In the genomic region with DNA sequence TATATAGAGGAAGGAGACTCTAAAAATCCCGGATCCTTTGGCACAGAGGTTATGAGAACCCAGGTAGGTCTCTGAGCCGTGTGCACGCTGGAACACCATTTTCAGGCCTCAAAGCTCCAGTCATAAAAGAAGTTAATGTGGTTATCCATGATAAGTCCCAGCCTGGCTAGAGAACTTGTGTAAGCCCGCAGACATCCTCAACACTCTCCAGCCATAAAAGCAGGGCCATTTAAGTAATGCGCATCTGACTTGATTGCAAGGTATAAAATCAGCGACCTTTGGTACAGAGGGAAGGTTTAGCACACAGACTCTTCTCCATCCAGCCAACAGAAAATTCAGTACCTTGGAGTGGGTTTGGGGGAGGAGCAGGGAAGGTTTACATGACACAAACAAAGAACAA, we compare ENCODE assay signal across 26 mouse cellular contexts.
DNase-seq lines count a peak whose midpoint lies in the region; ATAC-seq and TF ChIP-seq lines count a peak whose summit lies in the region.
"Had no signal": no experiment of that assay in that cellular context is flagged by ENCODE, and none has a peak within 500 bp of the region (broad histone marks: within the 10 kb centered on the region; RNA-seq: fewer than 3 reads in every experiment).

No protein-coding gene starts in this region.

- no peaks in the 10 kb centered on the region; the same call in 1 of the 2 replicates for H3K4me1 ChIP-seq in testis, adult 2 months (ENCODE audit: control insufficient read depth, insufficient read depth, low read length)
- no peaks in the 10 kb centered on the region; the same call in 1 of the 2 replicates for H3K4me1 ChIP-seq in intestine, postnatal 0 days (replicated peaks; ENCODE audit: control insufficient read depth, insufficient read depth, low read length)
- H3K4me1 ChIP-seq in midbrain, embryonic 14.5 days (ENCODE audit: control insufficient read depth, insufficient read depth, low read length), result no peaks in the 10 kb centered on the region
- H3K4me1 ChIP-seq: embryonic facial prominence, embryonic 15.5 days had no signal

- WGBS in intestine, postnatal 0 days, result 45% methylated on average over 6 of the region's 6 CpGs
- 93% methylated on average over 6 of the region's 6 CpGs for WGBS in midbrain, embryonic 14.5 days

- H3K4me3 ChIP-seq in testis, adult 2 months (ENCODE audit: control insufficient read depth, low read depth, low read length), result peak overlapping the region; percentile 65
- H3K4me3 ChIP-seq in intestine, postnatal 0 days (ENCODE audit: low read depth, low read length), result no peak overlapping the region
- H3K4me3 ChIP-seq in midbrain, embryonic 14.5 days (replicated peaks; ENCODE audit: low read depth, low read length), result no peak overlapping the region
- H3K4me3 ChIP-seq: embryonic facial prominence, embryonic 13.5 days; embryonic facial prominence, embryonic 15.5 days; erythroblast, embryonic 14.5 days; forebrain, embryonic 10.5 days; forebrain, embryonic 12.5 days had no signal

- H3K4me2 ChIP-seq in intestine, postnatal 0 days (replicated peaks; ENCODE audit: low read depth), result no peak overlapping the region
- H3K4me2 ChIP-seq in midbrain, embryonic 14.5 days (ENCODE audit: low read length), result no peak overlapping the region
- H3K4me2 ChIP-seq: embryonic facial prominence, embryonic 13.5 days; embryonic facial prominence, embryonic 15.5 days; forebrain, embryonic 12.5 days had no signal

- no peak for TF ChIP-seq POLR2A in testis, adult 2 months (IDR thresholded peaks at IDR 0.05; ENCODE audit: control insufficient read depth, low read depth, low read length)

- TF ChIP-seq CTCF in testis, adult 2 months (IDR thresholded peaks at IDR 0.05; ENCODE audit: control insufficient read depth, insufficient read depth, insufficient replicate concordance, low read depth, low read length), result no peak
- TF ChIP-seq CTCF in intestine, postnatal 0 days (IDR thresholded peaks at IDR 0.05; ENCODE audit: low read depth), result no peak

- ATAC-seq in intestine, postnatal 0 days, result peak; percentile 52
- ATAC-seq in midbrain, embryonic 14.5 days (ENCODE audit: low FRiP score, low TSS enrichment), result no peak
- ATAC-seq: activated CD4-positive, CD25-positive, alpha-beta regulatory T cell, adult 4 months; CD4-positive, CD25-positive, alpha-beta regulatory T cell, adult 4 months; forebrain, embryonic 14.5 days; forebrain, embryonic 16.5 days; Patski had no signal

- H3K27ac ChIP-seq in testis, adult 2 months (ENCODE audit: control insufficient read depth, insufficient read depth, low read depth, low read length), result no peak overlapping the region
- H3K27ac ChIP-seq in intestine, postnatal 0 days (ENCODE audit: low read depth, low read length), result no peak overlapping the region
- no peak overlapping the region for H3K27ac ChIP-seq in midbrain, embryonic 14.5 days (replicated peaks; ENCODE audit: low read depth, low read length)
- H3K27ac ChIP-seq: embryonic facial prominence, embryonic 13.5 days; embryonic facial prominence, embryonic 15.5 days; forebrain, embryonic 10.5 days; forebrain, embryonic 12.5 days had no signal

- H3K27me3 ChIP-seq in testis, adult 2 months (ENCODE audit: control insufficient read depth, insufficient read depth, low read length), result no peaks in the 10 kb centered on the region
- H3K27me3 ChIP-seq in intestine, postnatal 0 days (replicated peaks; ENCODE audit: control insufficient read depth, insufficient read depth, low read length), result no peaks in the 10 kb centered on the region
- peaks cover 8% of the 10 kb centered on the region for H3K27me3 ChIP-seq in midbrain, embryonic 14.5 days (ENCODE audit: control insufficient read depth, insufficient read depth, low read length)
- H3K27me3 ChIP-seq: embryonic facial prominence, embryonic 13.5 days; embryonic facial prominence, embryonic 15.5 days; Patski had no signal

- no peak for DNase-seq in testis, postnatal 10 days (ENCODE audit: low spot score)
- no peak for DNase-seq in midbrain, embryonic 14.5 days
- DNase-seq in layer of hippocampus, adult 18-20 months (ENCODE audit: low spot score in 2 of 2), result no peak
- DNase-seq: adrenal gland, adult 8-10 months; adrenal gland, postnatal 14 days; B cell, adult 2 months; cerebellum, adult 11 months; cerebellum, adult 18-20 months; cerebellum, adult 8-10 months; cerebellum, adult 9-11 months; cerebellum, postnatal 14 days; cerebellum, postnatal 36 days; embryo, embryonic 11 days had no signal

- H3K9ac ChIP-seq in intestine, postnatal 0 days (ENCODE audit: low read depth, low read length), result no peak overlapping the region
- no peak overlapping the region for H3K9ac ChIP-seq in midbrain, embryonic 14.5 days (replicated peaks; ENCODE audit: low read length)
- H3K9ac ChIP-seq: embryonic facial prominence, embryonic 13.5 days; embryonic facial prominence, embryonic 15.5 days; forebrain, embryonic 12.5 days had no signal

- H3K9me3 ChIP-seq in intestine, postnatal 0 days (ENCODE audit: control insufficient read depth), result no peaks in the 10 kb centered on the region
- H3K9me3 ChIP-seq in midbrain, embryonic 14.5 days (ENCODE audit: control insufficient read depth, low read length), result no peaks in the 10 kb centered on the region
- H3K9me3 ChIP-seq: embryonic facial prominence, embryonic 13.5 days; embryonic facial prominence, embryonic 15.5 days; forebrain, embryonic 10.5 days; forebrain, embryonic 12.5 days; G1E had no signal

- H3K36me3 ChIP-seq in testis, adult 2 months (ENCODE audit: control insufficient read depth, insufficient read depth, low read length), result no peaks in the 10 kb centered on the region
- no peaks in the 10 kb centered on the region for H3K36me3 ChIP-seq in intestine, postnatal 0 days (ENCODE audit: control insufficient read depth, insufficient read depth)
- H3K36me3 ChIP-seq in midbrain, embryonic 14.5 days (ENCODE audit: control insufficient read depth, insufficient read depth, low read length), result no peaks in the 10 kb centered on the region
- H3K36me3 ChIP-seq: embryonic facial prominence, embryonic 13.5 days; embryonic facial prominence, embryonic 15.5 days; forebrain, embryonic 10.5 days; forebrain, embryonic 12.5 days; G1E had no signal
